Mouse (Mus musculus) limb, embryonic 14.5 days (tissue): ENCODE data around the gene Sox14. TPM values are rescaled to one million over a fixed set of nuclear protein-coding genes. Genes with fewer than 3 reads are reported as not detected.

Experiments used
- ATAC-seq: fragments of 200-750 bp; cut with Nextera tagmentation; 2 replicates; pipeline ENCODE4 v1.8.0; 2017; ENCODE audit warnings: low read depth, moderate number of reproducible peaks, moderate TSS enrichment; ENCODE audit not compliant: low FRiP score
- DNase-seq: peaks from one replicate; pipeline ENCODE4 v3.0.0-alpha.2; 2015; ENCODE audit warnings: low spot score
- H3K27ac ChIP-seq: fragments of 300-500 bp; sonication (generic); replicated peaks from 2 replicates; pipeline ENCODE4 v1.5.1; 2014; ENCODE audit warnings: low read depth, mild to moderate bottlenecking, low read length, moderate library complexity, mixed read lengths
- H3K27me3 ChIP-seq: fragments of 300-500 bp; sonication (generic); 2 replicates; pipeline ENCODE4 v1.6.1; 2014; ENCODE audit warnings: low read length, mixed read lengths; ENCODE audit not compliant: control insufficient read depth, insufficient read depth
- H3K36me3 ChIP-seq: fragments of 300-500 bp; sonication (generic); 2 replicates; pipeline ENCODE4 v1.6.1; 2014; ENCODE audit warnings: mild to moderate bottlenecking, low read length, moderate library complexity, mixed read lengths; ENCODE audit not compliant: control insufficient read depth, insufficient read depth
- H3K4me1 ChIP-seq: fragments of 300-500 bp; sonication (generic); 2 replicates; pipeline ENCODE4 v1.6.1; 2014; ENCODE audit warnings: antibody characterized with exemption, low read length, mixed read lengths; ENCODE audit not compliant: control insufficient read depth, insufficient read depth
- H3K4me2 ChIP-seq: fragments of 300-500 bp; sonication (generic); replicated peaks from 2 replicates; pipeline ENCODE4 v1.6.1; 2014; ENCODE audit warnings: low read depth, mild to moderate bottlenecking, low read length, moderate library complexity; ENCODE audit not compliant: severe bottlenecking
- H3K4me3 ChIP-seq: fragments of 300-500 bp; sonication (generic); replicated peaks from 2 replicates; pipeline ENCODE4 v1.5.1; 2014; ENCODE audit warnings: low read length
- H3K9ac ChIP-seq: fragments of 300-500 bp; sonication (generic); 2 replicates; pipeline ENCODE4 v1.6.1; 2014; ENCODE audit warnings: mild to moderate bottlenecking, low read depth, low read length, moderate library complexity; ENCODE audit not compliant: severe bottlenecking
- H3K9me3 ChIP-seq: fragments of 300-500 bp; sonication (generic); 2 replicates; pipeline ENCODE4 v1.6.1; 2016; ENCODE audit warnings: low read length; ENCODE audit not compliant: control insufficient read depth
- POLR2A ChIP-seq: fragments of 200-500 bp; IDR thresholded peaks from 2 replicates; pipeline ENCODE4 v1.8.0; 2012; ENCODE audit warnings: inconsistent platforms, mild to moderate bottlenecking, moderate library complexity, borderline replicate concordance; ENCODE audit not compliant: insufficient read depth, insufficient read length; ENCODE audit errors: extremely low read depth
- WGBS: fragments of 180-500 bp; shearing (Covaris S2); extraction: QIAGEN DNeasy Blood & Tissue Kit; methylation state at CpG from one replicate; pipeline ENCODE4 v1.1.7; 2014; 5-methylcytosine and 5-hydroxymethylcytosine counted together
- polyA plus RNA-seq, 2 experiments: library from polyadenylated mRNA; depleted of rRNA in 1 of 2; stranded (reverse) in 1 of 2; unstranded in 1 of 2; fragments of >200 nt; fragmentation: Nextera tagmentation in 1 of 2; extraction: Ambion mirVana in 1 of 2; gene quantifications; 2 replicates each; pipeline versions ENCODE4 v1.2.1 to v1.2.3; 2012 to 2014

The Sox14 gene
- polyA plus RNA-seq, 2 experiments, result 0.08 TPM

DNA sequence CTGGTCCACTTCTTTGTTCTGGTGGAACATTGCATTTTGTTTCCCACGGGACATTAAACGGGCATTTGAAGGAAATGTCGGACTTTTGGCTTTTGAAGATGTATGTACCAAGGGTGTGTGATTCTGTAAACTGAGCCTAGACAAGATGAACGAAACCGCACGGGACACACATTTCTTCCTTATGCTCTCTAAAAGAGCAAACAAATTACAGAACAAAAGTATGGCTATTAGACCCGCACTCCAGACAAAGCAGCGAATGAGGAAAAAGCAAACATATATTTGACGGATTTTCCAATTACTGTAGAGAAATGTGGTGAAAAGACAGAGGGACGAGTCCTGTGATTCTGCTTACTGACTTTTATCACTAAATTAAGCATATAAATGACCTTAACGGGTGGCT lies 7.9 kb downstream of the Sox14 start:
- no peak for TF ChIP-seq POLR2A
- Histone ChIP-seq H3K4me2 (no peak overlapping the region), H3K36me3 (no peaks in the 10 kb centered on the region), H3K27me3 (peaks cover 77% of the 10 kb centered on the region), H3K27ac (no peak overlapping the region), H3K9me3 (no peaks in the 10 kb centered on the region), H3K9ac (no peak overlapping the region), H3K4me1 (peaks cover 5% of the 10 kb centered on the region; the same call in 1 of the 2 replicates), H3K4me3 (no peak overlapping the region)
- ATAC-seq (no peak), DNase-seq (no peak)
- 3% methylated on average over 11 of the region's 11 CpGs for WGBS

GRCm38 (mm10) chr9:99862936-99863335 lies 13.0 kb downstream of the Sox14 start:
- TF ChIP-seq POLR2A, result no peak
- Histone ChIP-seq H3K4me2 (no peak overlapping the region), H3K9me3 (no peaks in the 10 kb centered on the region), H3K4me1 (no peaks in the 10 kb centered on the region), H3K4me3 (no peak overlapping the region), H3K27me3 (peaks cover 27% of the 10 kb centered on the region), H3K27ac (no peak overlapping the region), H3K36me3 (no peaks in the 10 kb centered on the region), H3K9ac (no peak overlapping the region)
- no peak for DNase-seq
- WGBS, result 88% methylated on average over 9 of the region's 9 CpGs
- ATAC-seq, result no peak

GRCm38 (mm10) chr9:99854486-99854885 lies 21.5 kb downstream of the Sox14 start:
- 71% methylated on average over 2 of the region's 2 CpGs for WGBS

DNA sequence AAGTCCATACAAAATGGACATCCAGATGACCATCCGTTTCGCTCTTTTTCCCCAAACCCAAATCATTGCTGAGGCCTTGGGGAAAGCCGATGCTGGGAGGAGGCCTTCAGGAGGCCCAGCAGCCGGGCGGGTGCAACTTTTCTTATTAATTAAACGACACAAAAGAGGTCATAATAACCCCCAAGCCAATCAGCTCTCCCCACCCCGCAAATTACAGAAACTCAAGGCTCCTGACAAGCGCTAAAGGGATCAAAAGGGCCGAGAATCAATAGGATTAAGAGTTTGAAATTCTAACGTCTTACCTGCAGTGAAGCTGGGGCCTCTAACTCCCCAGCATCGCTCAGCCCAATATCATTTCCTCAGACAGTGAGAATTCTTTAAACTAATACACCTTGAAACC lies 22.6 kb downstream of the Sox14 start:
- H3K4me1 ChIP-seq, result no peaks in the 10 kb centered on the region
- H3K9ac ChIP-seq, result no peak overlapping the region
- no peaks in the 10 kb centered on the region for H3K36me3 ChIP-seq
- H3K27me3 ChIP-seq, result no peaks in the 10 kb centered on the region; the same call in 1 of the 2 replicates
- ATAC-seq (no peak), DNase-seq (no peak)
- no peak overlapping the region for H3K27ac ChIP-seq
- TF ChIP-seq POLR2A, result no peak
- H3K4me3 ChIP-seq, result no peak overlapping the region
- H3K9me3 ChIP-seq, result no peaks in the 10 kb centered on the region
- 52% methylated on average over 11 of the region's 11 CpGs for WGBS
- no peak overlapping the region for H3K4me2 ChIP-seq

More at GRCm38 (mm10) chr9:99854486-99854885, 21.5 kb downstream of the Sox14 start:
- no peaks in the 10 kb centered on the region for H3K36me3 ChIP-seq
- H3K27me3 ChIP-seq, result no peaks in the 10 kb centered on the region; the same call in 1 of the 2 replicates
- H3K27ac ChIP-seq, result no peak overlapping the region
- H3K4me3 ChIP-seq, result no peak overlapping the region
- DNase-seq (no peak), ATAC-seq (no peak)
- TF ChIP-seq POLR2A, result no peak
- H3K9me3 ChIP-seq, result no peaks in the 10 kb centered on the region
- H3K4me2 ChIP-seq, result no peak overlapping the region
- no peak overlapping the region for H3K9ac ChIP-seq
- H3K4me1 ChIP-seq, result no peaks in the 10 kb centered on the region

- DNase-seq, result no peak
- H3K27ac ChIP-seq, result no peak overlapping the region
- H3K4me1 ChIP-seq, result no peaks in the 10 kb centered on the region
- no peak overlapping the region for H3K4me3 ChIP-seq
- H3K36me3 ChIP-seq, result no peaks in the 10 kb centered on the region
- ATAC-seq, result no peak
- H3K27me3 ChIP-seq, result no peaks in the 10 kb centered on the region; the same call in 1 of the 2 replicates
- no peak overlapping the region for H3K4me2 ChIP-seq
- WGBS, result 90% methylated on average over 7 of the region's 7 CpGs
- no peak overlapping the region for H3K9ac ChIP-seq
- TF ChIP-seq POLR2A, result no peak
- no peaks in the 10 kb centered on the region for H3K9me3 ChIP-seq
These were observed 25.6 kb downstream of the Sox14 start for GRCm38 (mm10) chr9:99850354-99850753.

GRCm38 (mm10) chr9:99848327-99848726 lies 27.6 kb downstream of the Sox14 start:
- no peak for DNase-seq

More at GRCm38 (mm10) chr9:99848327-99848726, 27.6 kb downstream of the Sox14 start:
- TF ChIP-seq POLR2A, result no peak
- Histone ChIP-seq H3K27me3 (no peaks in the 10 kb centered on the region), H3K4me1 (no peaks in the 10 kb centered on the region), H3K27ac (no peak overlapping the region), H3K4me2 (no peak overlapping the region), H3K9me3 (no peaks in the 10 kb centered on the region), H3K9ac (no peak overlapping the region), H3K4me3 (no peak overlapping the region), H3K36me3 (no peaks in the 10 kb centered on the region)
- no peak for ATAC-seq
- WGBS, result 58% methylated on average over 8 of the region's 8 CpGs
